Comparison of ENCODE assay signal across 10 mouse cellular contexts in the genomic region with DNA sequence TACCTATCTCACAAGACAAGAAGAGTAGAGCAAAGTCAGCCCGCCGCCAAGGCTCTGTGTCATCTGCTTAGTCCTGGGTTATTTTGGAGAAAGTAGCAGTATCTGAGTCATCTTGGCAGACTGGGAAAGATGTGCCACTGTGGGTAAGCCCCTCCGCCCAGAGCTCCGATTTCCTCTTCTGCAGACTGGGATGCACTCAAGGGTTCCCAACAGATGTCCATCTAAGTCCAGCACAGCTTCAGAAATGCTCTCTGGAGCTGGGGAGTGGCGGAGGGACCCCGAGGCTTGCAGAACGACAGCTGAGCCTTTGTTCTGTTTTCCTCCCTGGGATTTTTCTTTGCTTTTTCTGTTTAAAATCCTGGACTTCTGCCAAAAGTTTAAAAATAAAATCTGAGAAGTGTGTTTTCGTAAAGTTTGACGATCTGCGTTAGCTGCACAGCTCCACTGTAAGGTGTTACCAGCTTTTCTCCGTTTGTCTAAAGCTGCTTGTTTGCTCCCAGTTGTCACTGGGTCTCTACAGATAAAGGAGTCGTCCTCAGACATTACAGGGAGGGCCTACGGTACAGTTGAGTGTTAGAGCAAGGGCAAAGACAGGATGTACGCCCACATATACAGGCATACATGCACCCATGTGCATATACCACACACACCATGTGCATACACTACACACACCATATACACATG.
A peak's percentile ranks its signal among the peaks of the same experiment; 100 is the strongest.
DNase-seq lines count a peak whose midpoint lies in the region.
"Had no signal": no experiment of that assay in that cellular context is flagged by ENCODE, and none has a peak within 500 bp of the region (broad histone marks: within the 10 kb centered on the region; RNA-seq: fewer than 3 reads in every experiment).

No protein-coding gene starts in this region.

- intact Hi-C loops in gastrocnemius, postnatal 14 days (cut with DNase I; ENCODE audit: low total_unique reads) = no loop called here
- intact Hi-C loops in left cerebral cortex, postnatal 25 days (cut with DNase I) = no loop called here

- peak; percentile 11 for DNase-seq in gastrocnemius, postnatal 14 days
- no peak for DNase-seq in gastrocnemius, adult 8-10 months (ENCODE audit: low spot score in 2 of 2)
- DNase-seq in lung, postnatal 10 days = peak; percentile 22
- DNase-seq in lung, postnatal 36 days = no peak
- DNase-seq in left cerebral cortex, postnatal 25 days (ENCODE audit: low spot score in 2 of 2) = peak; percentile 41 to 82
- DNase-seq in telencephalon, adult 2 months (ENCODE audit: low read depth, low spot score) = peak; percentile 79
- no peak for DNase-seq in adrenal gland, postnatal 10 days
- no peak for DNase-seq in gastrocnemius, postnatal 4 days (ENCODE audit: low spot score in 2 of 2)
- DNase-seq: gastrocnemius, postnatal 36 days; kidney, postnatal 10 days had no signal

Comparison
In these comparisons a context has a peak if more than half of its experiments do, and no peak if none do; other contexts are left out.
1. DNase-seq: peak in gastrocnemius, postnatal 14 days (single experiment), lung, postnatal 10 days (single experiment), left cerebral cortex, postnatal 25 days (2 of 2) and telencephalon, adult 2 months (single experiment); none in gastrocnemius, adult 8-10 months (0 of 2), lung, postnatal 36 days (single experiment), adrenal gland, postnatal 10 days (single experiment) and gastrocnemius, postnatal 4 days (0 of 2).